Mouse (Mus musculus) mammary gland, adult 2 months (tissue): ENCODE measurements around the gene Bcl9. TPM values are rescaled to one million over a fixed set of nuclear protein-coding genes. Genes with fewer than 3 reads are reported as not detected.

Experiments used
- polyA plus RNA-seq: library from polyadenylated mRNA; depleted of rRNA; stranded (reverse); fragments of >200 nt; gene quantifications from 2 replicates; pipeline ENCODE4 v1.2.3, GENCODE M21; 2012; ENCODE audit warnings: low replicate concordance; rRNA removed

Gene Bcl9
- 13.6 and 14.6 TPM in 2 replicates for polyA plus RNA-seq

DNA sequence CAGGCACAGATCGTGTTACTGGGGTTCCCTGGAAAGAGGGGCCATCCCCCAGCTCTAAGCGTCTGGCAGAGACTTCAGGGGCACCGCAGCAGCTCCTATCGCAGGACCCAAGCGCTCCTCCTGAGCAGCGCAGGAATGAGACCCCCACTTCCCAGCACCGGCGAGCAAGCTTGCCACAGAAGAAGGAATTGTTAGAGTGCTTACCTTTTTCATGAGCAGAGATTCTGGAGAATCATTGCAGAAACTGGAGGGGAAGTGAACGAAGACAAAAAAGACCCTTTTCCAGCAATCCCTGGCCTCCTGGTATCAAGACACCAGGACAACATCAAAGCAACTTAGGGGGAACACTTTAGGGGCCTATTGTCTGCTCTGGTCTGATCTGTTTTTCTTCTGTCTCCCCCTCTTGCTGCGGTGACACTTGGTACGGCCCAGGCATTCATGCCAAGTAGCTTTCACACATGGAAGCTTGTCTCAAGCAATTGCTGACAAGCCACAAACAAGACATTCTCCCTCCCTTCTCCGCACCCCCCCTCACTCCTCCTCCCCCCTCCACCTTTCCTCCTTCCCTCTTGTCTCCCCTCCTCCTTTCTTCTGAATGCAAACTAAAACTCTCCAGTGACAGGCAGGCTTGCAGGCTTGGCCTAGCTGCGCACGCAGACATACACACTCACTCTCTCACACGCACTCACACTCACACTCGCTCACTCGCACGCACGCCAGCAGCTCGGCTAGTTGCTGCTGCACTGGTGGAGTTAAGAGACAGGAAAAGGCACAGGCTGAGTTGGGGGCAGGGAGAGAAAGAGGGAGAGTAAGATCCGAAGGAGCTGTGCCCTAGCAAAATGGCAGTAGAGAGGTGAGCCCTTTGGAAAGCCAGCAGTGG, at the start of gene Bcl9:
Gene Bcl9 (minus strand): TSS at position 365 of the 880 bp plus-strand sequence.

DNA sequence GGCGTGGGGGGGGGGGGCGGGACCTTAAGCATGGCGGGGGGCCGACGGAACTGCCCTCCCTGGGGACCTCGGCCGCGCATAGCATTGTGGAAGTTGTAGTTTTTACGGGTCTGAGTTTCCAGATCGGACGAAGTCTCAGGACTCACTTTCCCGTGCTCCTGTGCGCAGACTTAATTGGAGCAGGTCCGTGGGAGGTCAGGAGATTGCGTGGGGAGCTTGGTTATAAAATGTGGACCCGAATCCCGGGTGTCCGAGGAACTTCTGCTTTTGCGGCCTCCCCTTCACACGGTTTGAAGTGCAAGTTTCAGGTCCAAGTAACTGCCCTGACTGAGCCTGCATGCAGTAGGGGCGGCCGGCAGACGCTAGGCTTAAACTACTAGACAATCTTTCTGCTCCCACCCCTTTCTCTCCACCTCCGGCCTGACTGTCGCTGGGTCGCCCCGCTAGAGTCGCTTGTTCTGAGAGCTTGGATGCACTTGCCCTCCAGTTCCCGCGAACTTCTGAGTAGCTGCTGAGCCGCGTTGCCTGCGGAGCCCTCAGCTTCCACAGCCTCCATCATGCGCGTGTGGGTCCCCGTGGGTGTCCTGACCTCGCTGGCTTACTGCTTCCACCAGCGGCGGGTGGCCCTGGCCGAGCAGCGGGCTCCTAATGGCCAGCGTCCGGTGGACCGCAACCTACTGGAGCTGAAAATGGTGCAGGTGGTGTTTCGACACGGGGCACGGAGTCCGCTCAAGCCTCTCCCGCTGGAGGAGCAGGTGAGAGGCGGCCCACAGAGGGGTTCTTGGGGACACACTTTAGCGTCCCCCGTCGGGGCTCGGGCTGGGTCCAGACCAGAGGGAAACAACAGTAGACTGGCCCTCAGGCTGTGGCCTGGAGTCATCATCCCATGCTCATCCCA, 138.9 kb downstream of the Bcl9 start, which contains the start of gene Acp6:
Gene Acp6 (plus strand): TSS at position 167 of the 898 bp plus-strand sequence.

Other genes with a start within 250 kb of the Bcl9 start
- gene Acp6, start 139.1 kb downstream of the Bcl9 start, polyA plus RNA-seq: 44.3 and 50.9 TPM in 2 replicates
- gene Olfr1402, start 124.1 kb upstream of the Bcl9 start, polyA plus RNA-seq: not detected in 2 replicates